In genomic region chr14:28128999-28129398, GRCm38 (mm10) we compare ENCODE assay signal across 19 mouse cellular contexts.
"Had no signal": no experiment of that assay in that cellular context is flagged by ENCODE, and none has a peak within 500 bp of the region (broad histone marks: within the 10 kb centered on the region; RNA-seq: fewer than 3 reads in every experiment).

No protein-coding gene starts in this region.

- ATAC-seq: liver, embryonic 12.5 days; midbrain, embryonic 16.5 days had no signal

- H3K4me2 ChIP-seq: liver, embryonic 12.5 days; midbrain, embryonic 12.5 days; neural tube, embryonic 13.5 days; neural tube, embryonic 15.5 days had no signal

- H3K36me3 ChIP-seq: liver, embryonic 12.5 days; midbrain, embryonic 10.5 days; midbrain, embryonic 12.5 days; neural tube, embryonic 13.5 days; neural tube, embryonic 15.5 days had no signal

- H3K27ac ChIP-seq: liver, embryonic 12.5 days; liver, embryonic 14.5 days; midbrain, embryonic 10.5 days; midbrain, embryonic 12.5 days; neural tube, embryonic 13.5 days; neural tube, embryonic 15.5 days had no signal

- H3K9me3 ChIP-seq: liver, embryonic 12.5 days; midbrain, embryonic 10.5 days; midbrain, embryonic 12.5 days; neural tube, embryonic 13.5 days; neural tube, embryonic 15.5 days had no signal

- DNase-seq: lung, adult 2 months; lung, postnatal 4 days; midbrain, embryonic 14.5 days; retina, postnatal 1 day; right cerebral cortex, adult 18-20 months; right cerebral cortex, postnatal 25 days; right cerebral cortex, postnatal 4 days; spleen, adult 18-20 months; thymus, adult 2 months; thymus, postnatal 25 days; thymus, postnatal 4 days had no signal

- H3K9ac ChIP-seq: liver, embryonic 12.5 days; liver, embryonic 14.5 days; midbrain, embryonic 12.5 days; neural tube, embryonic 13.5 days; neural tube, embryonic 15.5 days had no signal

- H3K4me1 ChIP-seq: liver, embryonic 12.5 days; midbrain, embryonic 10.5 days; midbrain, embryonic 12.5 days; neural tube, embryonic 13.5 days; neural tube, embryonic 15.5 days had no signal

- H3K4me3 ChIP-seq: liver, embryonic 12.5 days; midbrain, embryonic 10.5 days; midbrain, embryonic 12.5 days; myocyte; neural tube, embryonic 13.5 days; neural tube, embryonic 15.5 days had no signal

- H3K27me3 ChIP-seq: liver, embryonic 12.5 days; midbrain, embryonic 12.5 days; neural tube, embryonic 13.5 days; neural tube, embryonic 15.5 days had no signal
